Comparison of ENCODE assay signal across 8 mouse cellular contexts in genomic region chr7:36679866-36680458, GRCm38 (mm10). TPM values are rescaled to one million over a fixed set of nuclear protein-coding genes. Genes with fewer than 3 reads are reported as not detected.
DNase-seq lines count a peak whose midpoint lies in the region; ATAC-seq lines count a peak whose summit lies in the region.

No protein-coding gene starts in this region.

- no peak overlapping the region for H3K27ac ChIP-seq in kidney, embryonic 16.5 days (ENCODE audit: low read length)
- no peak overlapping the region for H3K27ac ChIP-seq in limb, embryonic 12.5 days
- no peak overlapping the region for H3K27ac ChIP-seq in neural tube, embryonic 14.5 days (ENCODE audit: low read depth, low read length)

- H3K9ac ChIP-seq in kidney, embryonic 16.5 days (replicated peaks; ENCODE audit: low read length) = no peak overlapping the region
- peak overlapping the region; percentile 40; the same call in 1 of the 2 replicates for H3K9ac ChIP-seq in limb, embryonic 12.5 days (replicated peaks)
- peak overlapping the region; percentile 22; the same call in 1 of the 2 replicates for H3K9ac ChIP-seq in neural tube, embryonic 14.5 days (replicated peaks; ENCODE audit: low read depth, low read length)

- WGBS in kidney, embryonic 16.5 days = 1% methylated on average over 14 of the region's 18 CpGs
- under 1% methylated on average over 18 of the region's 18 CpGs for WGBS in limb, embryonic 12.5 days
- whole genome bisulfite sequencing in neural tube, embryonic 14.5 days = 2% methylated on average over 18 of the region's 18 CpGs

- peaks cover 11% of the 10 kb centered on the region for H3K4me1 ChIP-seq in kidney, embryonic 16.5 days (ENCODE audit: insufficient read depth, low read length)
- H3K4me1 ChIP-seq in limb, embryonic 12.5 days (replicated peaks) = peaks cover 27% of the 10 kb centered on the region
- H3K4me1 ChIP-seq in neural tube, embryonic 14.5 days (ENCODE audit: control insufficient read depth, insufficient read depth, low read length) = peaks cover 13% of the 10 kb centered on the region

- H3K9me3 ChIP-seq in kidney, embryonic 16.5 days (ENCODE audit: low read length) = no peaks in the 10 kb centered on the region
- no peaks in the 10 kb centered on the region for H3K9me3 ChIP-seq in limb, embryonic 12.5 days
- no peaks in the 10 kb centered on the region for H3K9me3 ChIP-seq in neural tube, embryonic 14.5 days (ENCODE audit: control insufficient read depth, low read length)

- DNase-seq in kidney, adult 11 months = no peak
- peak; percentile 14 for DNase-seq in forelimb bud, embryonic 11.5 days (ENCODE audit: low read depth, low spot score)
- no peak for DNase-seq in ovary, postnatal 14 days (ENCODE audit: low spot score)
- no peak for DNase-seq in B cell, adult 2 months
- no peak for DNase-seq in right cerebral cortex, postnatal 14 days

- H3K4me2 ChIP-seq in kidney, embryonic 16.5 days (replicated peaks; ENCODE audit: low read depth, low read length) = peak overlapping the region; percentile 39
- H3K4me2 ChIP-seq in limb, embryonic 12.5 days = peak overlapping the region; percentile 60
- H3K4me2 ChIP-seq in neural tube, embryonic 14.5 days (ENCODE audit: low read depth, low read length) = peak overlapping the region; percentile 50

- no peaks in the 10 kb centered on the region for H3K36me3 ChIP-seq in kidney, embryonic 16.5 days (ENCODE audit: insufficient read depth, low read length)
- no peaks in the 10 kb centered on the region for H3K36me3 ChIP-seq in limb, embryonic 12.5 days
- no peaks in the 10 kb centered on the region for H3K36me3 ChIP-seq in neural tube, embryonic 14.5 days (ENCODE audit: control insufficient read depth, insufficient read depth, low read length)

- ATAC-seq in kidney, embryonic 16.5 days (ENCODE audit: low FRiP score, low TSS enrichment) = no peak
- no peak for ATAC-seq in limb, embryonic 12.5 days (ENCODE audit: insufficient number of reproducible peaks, insufficient read depth, low FRiP score, low TSS enrichment, low read depth)
- peak; percentile 22; the same call in 1 of the 2 replicates for ATAC-seq in neural tube, embryonic 14.5 days (ENCODE audit: low read depth)

- H3K27me3 ChIP-seq in kidney, embryonic 16.5 days (ENCODE audit: insufficient read depth, low read length) = peaks cover 51% of the 10 kb centered on the region
- H3K27me3 ChIP-seq in limb, embryonic 12.5 days = peaks cover 34% of the 10 kb centered on the region
- no peaks in the 10 kb centered on the region for H3K27me3 ChIP-seq in neural tube, embryonic 14.5 days (ENCODE audit: control insufficient read depth, insufficient read depth, low read length)

- peak overlapping the region; percentile 16 for H3K4me3 ChIP-seq in kidney, embryonic 16.5 days (ENCODE audit: low read length)
- peak overlapping the region; percentile 28 for H3K4me3 ChIP-seq in limb, embryonic 12.5 days (replicated peaks)
- peak overlapping the region; percentile 11; the same call in 1 of the 2 replicates for H3K4me3 ChIP-seq in neural tube, embryonic 14.5 days (ENCODE audit: low read depth, low read length)

RNA-seq across cellular contexts. Expression of gene Tshz3, which starts 18.0 kb away (rescaled TPM):
- polyA plus RNA-seq in kidney, embryonic 16.5 days (2015; fragmentation: Nextera tagmentation; extraction: Ambion mirVana) = 11.7 and 17.6 TPM in 2 replicates
- polyA plus RNA-seq in limb, embryonic 12.5 days (2016; fragmentation: Nextera tagmentation; extraction: Ambion mirVana) = 10.4 and 10.8 TPM in 2 replicates
- polyA plus RNA-seq in neural tube, embryonic 14.5 days (2014; fragmentation: Nextera tagmentation; extraction: Ambion mirVana) = 87.2 and 104 TPM in 2 replicates
